Mouse (Mus musculus): ENCODE data around the gene Pbp2. TPM values are rescaled to one million over a fixed set of nuclear protein-coding genes. Genes with fewer than 3 reads are reported as not detected.

Pbp2 gene
- polyA plus RNA-seq, 1 experiment = not detected

GRCm38 (mm10) chr6:135275231-135275630 is 35.0 kb downstream of the Pbp2 start:
- TF ChIP-seq CTCF (IDR thresholded peaks at IDR 0.05; ENCODE audit: control insufficient read depth, insufficient read depth, low read length) (no peak), POLR2A (IDR thresholded peaks at IDR 0.05; ENCODE audit: borderline replicate concordance, control insufficient read depth, low read depth, low read length) (no peak)
- no peak overlapping the region for H3K4me3 ChIP-seq (replicated peaks; ENCODE audit: control insufficient read depth, low read depth, low read length)
- no peaks in the 10 kb centered on the region for H3K4me1 ChIP-seq (ENCODE audit: control insufficient read depth, insufficient read depth, low read length)
- 68% methylated on average over 4 of the region's 4 CpGs for WGBS
- no peak overlapping the region for H3K27ac ChIP-seq (ENCODE audit: control insufficient read depth, insufficient read depth, low read depth, low read length, poor library complexity)

DNA sequence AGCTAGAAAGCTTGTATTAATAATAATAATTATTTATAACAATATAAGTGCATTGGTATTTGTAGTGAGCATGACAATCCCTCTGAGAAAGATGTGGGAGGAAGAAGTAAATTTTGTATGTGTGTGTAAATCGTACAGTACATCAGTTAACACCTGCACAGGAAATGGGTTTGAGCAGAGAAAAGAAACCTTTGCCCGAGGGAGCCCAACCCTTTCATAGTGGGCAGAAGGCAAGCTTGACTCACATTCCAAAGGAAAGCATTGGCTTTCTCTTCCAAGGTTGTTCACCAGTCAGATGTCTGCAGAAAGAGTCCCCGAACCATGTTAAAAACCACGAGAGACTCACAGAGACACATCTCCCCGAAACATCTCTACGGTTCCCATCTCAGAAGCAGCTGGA is 37.1 kb downstream of the Pbp2 start:
- no peaks in the 10 kb centered on the region for H3K4me1 ChIP-seq (ENCODE audit: control insufficient read depth, insufficient read depth, low read length)
- TF ChIP-seq CTCF (IDR thresholded peaks at IDR 0.05; ENCODE audit: control insufficient read depth, insufficient read depth, low read length) (no peak), POLR2A (IDR thresholded peaks at IDR 0.05; ENCODE audit: borderline replicate concordance, control insufficient read depth, low read depth, low read length) (no peak)

DNA sequence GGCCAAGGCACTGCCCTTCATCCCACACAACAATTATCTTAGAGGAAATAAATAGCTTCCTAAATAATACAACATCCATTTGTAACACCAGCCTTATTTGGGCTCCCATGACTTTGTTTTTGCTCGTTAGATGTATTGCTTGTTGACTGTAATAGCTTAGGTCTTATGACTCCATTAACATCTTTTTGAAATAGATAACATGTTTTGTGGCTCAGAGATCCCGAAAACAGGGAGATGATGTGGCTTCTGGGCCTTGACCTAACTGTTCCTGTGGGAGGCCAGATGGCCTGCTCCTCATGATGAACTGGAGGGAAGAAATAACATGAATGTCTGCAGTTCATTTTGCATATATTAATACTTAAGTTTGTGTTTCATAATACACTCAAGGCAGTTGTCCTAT is 38.4 kb downstream of the Pbp2 start:
- H3K4me1 ChIP-seq (ENCODE audit: control insufficient read depth, insufficient read depth, low read length) = no peaks in the 10 kb centered on the region
- no peak overlapping the region for H3K27ac ChIP-seq (ENCODE audit: control insufficient read depth, insufficient read depth, low read depth, low read length, poor library complexity)
- 70% methylated on average over 2 of the region's 2 CpGs for WGBS
- no peak for TF ChIP-seq POLR2A (IDR thresholded peaks at IDR 0.05; ENCODE audit: borderline replicate concordance, control insufficient read depth, low read depth, low read length)
- TF ChIP-seq CTCF (IDR thresholded peaks at IDR 0.05; ENCODE audit: control insufficient read depth, insufficient read depth, low read length) = no peak
- no peak overlapping the region for H3K4me3 ChIP-seq (replicated peaks; ENCODE audit: control insufficient read depth, low read depth, low read length)

More for the DNA sequence above, 37.1 kb downstream of the Pbp2 start:
- 44% methylated on average over 6 of the region's 6 CpGs for WGBS
- Histone ChIP-seq H3K4me3 (replicated peaks; ENCODE audit: control insufficient read depth, low read depth, low read length) (no peak overlapping the region), H3K27ac (ENCODE audit: control insufficient read depth, insufficient read depth, low read depth, low read length, poor library complexity) (no peak overlapping the region)

DNA sequence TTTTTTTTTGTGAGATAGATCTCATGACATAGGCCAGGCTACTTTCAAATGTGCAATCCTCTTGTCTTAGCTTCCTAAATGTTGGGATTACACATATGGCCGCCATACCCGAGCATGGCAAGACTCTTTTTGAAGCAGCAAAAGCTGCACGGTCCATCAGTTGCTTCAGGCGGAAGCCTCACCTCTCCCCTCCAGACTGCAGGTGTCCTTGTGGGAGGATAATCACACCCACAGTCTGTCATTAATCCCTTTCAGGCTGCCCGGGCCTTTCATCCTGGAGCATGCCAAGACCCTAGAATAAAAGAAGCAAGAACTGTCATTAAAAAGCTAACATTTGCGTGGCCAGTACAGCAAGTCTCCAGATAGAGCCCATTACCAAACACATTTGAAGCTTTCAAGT is 40.6 kb downstream of the Pbp2 start:
- no peak for TF ChIP-seq CTCF (IDR thresholded peaks at IDR 0.05; ENCODE audit: control insufficient read depth, insufficient read depth, low read length)
- no peak for TF ChIP-seq POLR2A (IDR thresholded peaks at IDR 0.05; ENCODE audit: borderline replicate concordance, control insufficient read depth, low read depth, low read length)
- H3K27ac ChIP-seq (ENCODE audit: control insufficient read depth, insufficient read depth, low read depth, low read length, poor library complexity) = no peak overlapping the region
- 71% methylated on average over 6 of the region's 6 CpGs for WGBS

GRCm38 (mm10) chr6:135268392-135268791 is 41.8 kb downstream of the Pbp2 start:
- no peaks in the 10 kb centered on the region for H3K4me1 ChIP-seq (ENCODE audit: control insufficient read depth, insufficient read depth, low read length)
- no peak overlapping the region for H3K4me3 ChIP-seq (replicated peaks; ENCODE audit: control insufficient read depth, low read depth, low read length)
- no peak overlapping the region for H3K27ac ChIP-seq (ENCODE audit: control insufficient read depth, insufficient read depth, low read depth, low read length, poor library complexity)
- TF ChIP-seq POLR2A (IDR thresholded peaks at IDR 0.05; ENCODE audit: borderline replicate concordance, control insufficient read depth, low read depth, low read length) (no peak), CTCF (IDR thresholded peaks at IDR 0.05; ENCODE audit: control insufficient read depth, insufficient read depth, low read length) (no peak)

More for the DNA sequence above, 40.6 kb downstream of the Pbp2 start:
- H3K4me3 ChIP-seq (replicated peaks; ENCODE audit: control insufficient read depth, low read depth, low read length) = no peak overlapping the region
- H3K4me1 ChIP-seq (ENCODE audit: control insufficient read depth, insufficient read depth, low read length) = no peaks in the 10 kb centered on the region

- no peak overlapping the region for H3K4me3 ChIP-seq (replicated peaks; ENCODE audit: control insufficient read depth, low read depth, low read length)
- H3K4me1 ChIP-seq (ENCODE audit: control insufficient read depth, insufficient read depth, low read length) = no peaks in the 10 kb centered on the region
- H3K27ac ChIP-seq (ENCODE audit: control insufficient read depth, insufficient read depth, low read depth, low read length, poor library complexity) = no peak overlapping the region
- WGBS = 28% methylated on average over 3 of the region's 3 CpGs
- no peak for TF ChIP-seq CTCF (IDR thresholded peaks at IDR 0.05; ENCODE audit: control insufficient read depth, insufficient read depth, low read length)
- no peak for TF ChIP-seq POLR2A (IDR thresholded peaks at IDR 0.05; ENCODE audit: borderline replicate concordance, control insufficient read depth, low read depth, low read length)
Observed at GRCm38 (mm10) chr6:135267221-135267620, 43.0 kb downstream of the Pbp2 start.

GRCm38 (mm10) chr6:135266056-135266455 is 44.1 kb downstream of the Pbp2 start:
- 97% methylated on average over 1 of the region's 1 CpGs for WGBS
- H3K27ac ChIP-seq (ENCODE audit: control insufficient read depth, insufficient read depth, low read depth, low read length, poor library complexity) = no peak overlapping the region
- no peak overlapping the region for H3K4me3 ChIP-seq (replicated peaks; ENCODE audit: control insufficient read depth, low read depth, low read length)
- TF ChIP-seq POLR2A (IDR thresholded peaks at IDR 0.05; ENCODE audit: borderline replicate concordance, control insufficient read depth, low read depth, low read length) (no peak), CTCF (IDR thresholded peaks at IDR 0.05; ENCODE audit: control insufficient read depth, insufficient read depth, low read length) (no peak)
- no peaks in the 10 kb centered on the region for H3K4me1 ChIP-seq (ENCODE audit: control insufficient read depth, insufficient read depth, low read length)

DNA sequence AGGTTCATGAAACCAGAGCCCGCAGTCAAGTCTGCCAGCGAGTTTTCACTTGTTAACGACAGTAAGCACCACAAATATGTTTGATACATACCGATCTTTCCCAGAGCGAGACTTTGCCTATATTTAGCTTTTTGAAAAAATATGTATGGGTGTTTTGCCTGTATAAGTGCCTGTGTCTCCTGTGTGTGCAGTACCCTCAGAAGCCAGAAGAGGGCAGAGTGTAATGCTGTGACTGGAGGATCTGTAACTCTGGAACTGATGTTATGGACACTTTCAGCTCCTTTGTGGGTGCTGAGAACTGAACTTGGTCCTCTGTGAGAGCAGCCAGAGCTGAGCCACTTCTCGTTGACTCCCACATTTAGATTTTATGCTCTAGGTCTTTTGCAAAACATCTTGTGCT is 46.1 kb downstream of the Pbp2 start:
- no peak for TF ChIP-seq POLR2A (IDR thresholded peaks at IDR 0.05; ENCODE audit: borderline replicate concordance, control insufficient read depth, low read depth, low read length)
- no peak for TF ChIP-seq CTCF (IDR thresholded peaks at IDR 0.05; ENCODE audit: control insufficient read depth, insufficient read depth, low read length)
- Histone ChIP-seq H3K4me1 (ENCODE audit: control insufficient read depth, insufficient read depth, low read length) (no peaks in the 10 kb centered on the region), H3K4me3 (replicated peaks; ENCODE audit: control insufficient read depth, low read depth, low read length) (no peak overlapping the region), H3K27ac (ENCODE audit: control insufficient read depth, insufficient read depth, low read depth, low read length, poor library complexity) (no peak overlapping the region)
- whole genome bisulfite sequencing = 92% methylated on average over 6 of the region's 6 CpGs

DNA sequence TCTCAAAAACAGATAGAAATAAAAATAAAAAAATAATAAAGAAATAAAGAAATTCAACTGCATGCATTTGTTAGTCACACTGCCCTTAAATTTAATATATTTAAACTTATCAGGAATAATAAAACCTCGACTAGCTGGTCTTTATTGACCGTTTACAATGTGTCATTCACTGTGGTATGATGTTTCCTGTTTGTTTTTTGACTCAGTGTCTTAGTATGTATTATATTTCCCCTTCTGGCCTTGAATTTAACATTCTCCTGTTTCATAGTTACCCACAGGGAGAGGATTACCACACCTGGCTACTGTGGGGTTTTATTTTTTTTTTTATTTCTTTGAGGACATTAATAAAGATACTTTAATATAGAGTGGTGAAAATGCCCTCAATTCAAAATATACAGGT is 47.6 kb downstream of the Pbp2 start:
- H3K4me3 ChIP-seq (replicated peaks; ENCODE audit: control insufficient read depth, low read depth, low read length) = no peak overlapping the region
- no peaks in the 10 kb centered on the region for H3K4me1 ChIP-seq (ENCODE audit: control insufficient read depth, insufficient read depth, low read length)
- 53% methylated on average over 2 of the region's 2 CpGs for WGBS
- H3K27ac ChIP-seq (ENCODE audit: control insufficient read depth, insufficient read depth, low read depth, low read length, poor library complexity) = no peak overlapping the region
- TF ChIP-seq POLR2A (IDR thresholded peaks at IDR 0.05; ENCODE audit: borderline replicate concordance, control insufficient read depth, low read depth, low read length) (no peak), CTCF (IDR thresholded peaks at IDR 0.05; ENCODE audit: control insufficient read depth, insufficient read depth, low read length) (no peak)
